Mouse (Mus musculus): ENCODE data around the gene Prelid3b.

Prelid3b gene

GRCm38 (mm10) chr2:174426856-174427255, 46.0 kb downstream of the Prelid3b start:
- no peak for DNase-seq (ENCODE audit: low read depth)

GRCm38 (mm10) chr2:174424301-174425085, 48.4 kb downstream of the Prelid3b start:
- no peak for DNase-seq (ENCODE audit: low read depth)

- no peak for DNase-seq (ENCODE audit: low read depth)
These were observed 51.8 kb downstream of the Prelid3b start for GRCm38 (mm10) chr2:174421107-174421506.

GRCm38 (mm10) chr2:174415731-174416310, 57.1 kb downstream of the Prelid3b start, which contains the start of gene Nelfcd:
TSS of gene Nelfcd (plus strand) at chr2:174415804.
- peak; percentile 100 for DNase-seq (ENCODE audit: low read depth)

All from induced T-regulatory cell, adult 2 months (primary cell).